Mouse (Mus musculus): ENCODE measurements around the gene Slamf9.

GRCm38 (mm10) chr1:172428614-172429013 is 46.5 kb upstream of the Slamf9 start:
- TF ChIP-seq CTCF (IDR thresholded peaks at IDR 0.05; ENCODE audit: extremely low read depth, insufficient read depth, insufficient read length, insufficient replicate concordance) (no peak), POLR2A (IDR thresholded peaks at IDR 0.05; ENCODE audit: low read depth, low read length) (no peak)

Data from spleen, adult 2 months (tissue).